Mouse (Mus musculus) lung, embryonic 14.5 days (tissue): ENCODE data around the gene Obsl1. TPM values are rescaled to one million over a fixed set of nuclear protein-coding genes. Genes with fewer than 3 reads are reported as not detected.

ENCODE experiments used
- ATAC-seq: fragments of 200-750 bp; cut with Nextera tagmentation; 2 replicates; pipeline ENCODE4 v1.8.0; 2017; ENCODE audit warnings: mild to moderate bottlenecking, moderate TSS enrichment, moderate library complexity; ENCODE audit not compliant: insufficient read depth
- DNase-seq: peaks from one replicate; pipeline ENCODE4 v3.0.0-alpha.2; 2015
- H3K27ac ChIP-seq: fragments of 300-500 bp; sonication (generic); 2 replicates; pipeline ENCODE4 v1.5.1; 2014; ENCODE audit warnings: low read depth, mild to moderate bottlenecking, moderate library complexity
- H3K27me3 ChIP-seq: fragments of 300-500 bp; sonication (generic); 2 replicates; pipeline ENCODE4 v1.6.1; 2014; ENCODE audit warnings: low read length, control low read depth; ENCODE audit not compliant: insufficient read depth
- H3K36me3 ChIP-seq: fragments of 300-500 bp; sonication (generic); 2 replicates; pipeline ENCODE4 v1.6.1; 2014; ENCODE audit warnings: control low read depth; ENCODE audit not compliant: insufficient read depth
- H3K4me1 ChIP-seq: fragments of 300-500 bp; sonication (generic); 2 replicates; pipeline ENCODE4 v1.6.1; 2014; ENCODE audit warnings: antibody characterized with exemption, control low read depth; ENCODE audit not compliant: insufficient read depth
- H3K4me2 ChIP-seq: fragments of 300-500 bp; sonication (generic); 2 replicates; pipeline ENCODE4 v1.6.1; 2014; ENCODE audit warnings: mild to moderate bottlenecking
- H3K4me3 ChIP-seq: fragments of 300-500 bp; sonication (generic); 2 replicates; pipeline ENCODE4 v1.5.1; 2014; ENCODE audit warnings: low read depth, low read length
- H3K9ac ChIP-seq: fragments of 300-500 bp; sonication (generic); 2 replicates; pipeline ENCODE4 v1.6.1; 2014
- H3K9me3 ChIP-seq: fragments of 300-500 bp; sonication (generic); 2 replicates; pipeline ENCODE4 v1.6.1; 2016; ENCODE audit warnings: low read depth, low read length, control low read depth
- CTCF ChIP-seq: IDR thresholded peaks from 2 replicates; pipeline ENCODE4 v1.5.1; 2016; ENCODE audit warnings: antibody characterized with exemption, low read depth
- WGBS: fragments of 180-500 bp; shearing (Covaris S2); extraction: QIAGEN DNeasy Blood & Tissue Kit; methylation state at CpG from one replicate; pipeline ENCODE4 v1.1.7; 2014; 5-methylcytosine and 5-hydroxymethylcytosine counted together
- polyA plus RNA-seq: library from polyadenylated mRNA; unstranded; fragments of >200 nt; fragmentation: Nextera tagmentation; extraction: Ambion mirVana; gene quantifications from 2 replicates; pipeline ENCODE4 v1.2.1, GENCODE M21; 2014

Obsl1 gene
- polyA plus RNA-seq, 1 experiment from 2014 or later = 93.3 TPM

- no peaks in the 10 kb centered on the region for H3K9me3 ChIP-seq
- no peak for ATAC-seq
- DNase-seq = no peak
- H3K4me2 ChIP-seq = peak overlapping the region; percentile 79
- peak overlapping the region; percentile 47; the same call in 1 of the 2 replicates for H3K4me3 ChIP-seq
- H3K27me3 ChIP-seq = peaks cover 67% of the 10 kb centered on the region
- H3K9ac ChIP-seq = no peak overlapping the region
- peaks cover 5% of the 10 kb centered on the region; the same call in 1 of the 2 replicates for H3K4me1 ChIP-seq
- no peak for TF ChIP-seq CTCF
- H3K36me3 ChIP-seq = peaks cover 30% of the 10 kb centered on the region
- H3K27ac ChIP-seq = no peak overlapping the region
- 9% methylated on average over 24 of the region's 24 CpGs for WGBS
Measured at GRCm38 (mm10) chr1:75486561-75486960, 19.7 kb downstream of the Obsl1 start.

- Histone ChIP-seq H3K9ac (no peak overlapping the region), H3K4me1 (0 out of 2 replicates have a peak, but pooled peaks cover 12% of the 10 kb centered on the region), H3K36me3 (peaks cover 11% of the 10 kb centered on the region), H3K4me2 (no peak overlapping the region), H3K27me3 (peaks cover 53% of the 10 kb centered on the region), H3K27ac (no peak overlapping the region), H3K4me3 (no peak overlapping the region), H3K9me3 (no peaks in the 10 kb centered on the region)
- no peak for ATAC-seq
- 76% methylated on average over 7 of the region's 7 CpGs for WGBS
- DNase-seq = no peak
- TF ChIP-seq CTCF = no peak
Measured at GRCm38 (mm10) chr1:75480735-75481134, 25.5 kb downstream of the Obsl1 start.

- DNase-seq (no peak), ATAC-seq (no peak)
- Histone ChIP-seq H3K36me3 (peaks cover 18% of the 10 kb centered on the region), H3K27me3 (peaks cover 51% of the 10 kb centered on the region), H3K9me3 (no peaks in the 10 kb centered on the region), H3K27ac (no peak overlapping the region), H3K9ac (no peak overlapping the region), H3K4me2 (peak overlapping the region; percentile 79), H3K4me3 (peak overlapping the region; percentile 72), H3K4me1 (0 out of 2 replicates have a peak, but pooled peaks cover 12% of the 10 kb centered on the region)
- no peak for TF ChIP-seq CTCF
- WGBS = 23% methylated on average over 13 of the region's 13 CpGs
Measured at GRCm38 (mm10) chr1:75480036-75480435, 26.2 kb downstream of the Obsl1 start.

- peaks cover 22% of the 10 kb centered on the region for H3K36me3 ChIP-seq
- TF ChIP-seq CTCF = no peak
- peak overlapping the region; percentile 81; the same call in 1 of the 2 replicates for H3K27ac ChIP-seq
- peak overlapping the region; percentile 72 for H3K4me3 ChIP-seq
- H3K9me3 ChIP-seq = no peaks in the 10 kb centered on the region
- H3K27me3 ChIP-seq = peaks cover 47% of the 10 kb centered on the region
- H3K4me2 ChIP-seq = peak overlapping the region; percentile 79
- WGBS = 2% methylated on average over 24 of the region's 24 CpGs
- no peak overlapping the region for H3K9ac ChIP-seq
- ATAC-seq (no peak), DNase-seq (no peak)
- H3K4me1 ChIP-seq = 0 out of 2 replicates have a peak, but pooled peaks cover 12% of the 10 kb centered on the region
Measured at GRCm38 (mm10) chr1:75479635-75479989, 26.6 kb downstream of the Obsl1 start.

GRCm38 (mm10) chr1:75478916-75479634, 27.2 kb downstream of the Obsl1 start, which contains the start of the genes Chpf and Tmem198:
Gene Chpf, minus strand, starts transcription at chr1:75479307.
Gene Tmem198, plus strand, starts transcription at chr1:75479532.
- Histone ChIP-seq H3K4me3 (peak within 1 kb of the TSS; percentile 72), H3K27ac (peak within 1 kb of the TSS; percentile 81), H3K27me3 (peaks cover 42% of the 10 kb centered on the region), H3K9ac (peak within 1 kb of the TSS; percentile 66), H3K4me1 (0 out of 2 replicates have a peak, but pooled peaks cover 12% of the 10 kb centered on the region), H3K4me2 (peak within 1 kb of the TSS; percentile 79), H3K36me3 (peaks cover 25% of the 10 kb centered on the region), H3K9me3 (no peaks in the 10 kb centered on the region)
- 1% methylated on average over 60 of the region's 76 CpGs for WGBS
- ATAC-seq (peak; percentile 94), DNase-seq (peak; percentile 99)
- TF ChIP-seq CTCF = no peak

DNA sequence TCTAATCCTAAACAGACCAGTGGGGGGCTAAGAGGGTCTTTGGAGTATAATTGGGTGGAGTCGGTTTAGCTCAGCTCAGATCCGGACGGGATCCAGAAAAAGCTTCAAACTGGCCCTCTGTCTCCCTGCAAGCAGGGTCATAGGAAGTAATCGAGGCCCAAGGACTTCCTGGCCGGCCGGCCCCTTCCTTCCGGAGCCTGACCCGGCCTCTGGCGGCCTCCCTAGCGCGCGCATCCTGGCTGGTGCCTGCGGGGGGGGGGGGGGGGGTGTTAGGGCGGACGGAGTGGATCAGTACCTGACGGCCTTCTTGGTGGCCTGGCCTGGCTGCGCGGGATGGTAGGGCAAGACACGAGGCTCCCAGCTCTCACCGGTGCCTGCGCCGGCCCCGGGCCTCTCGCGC, 27.8 kb downstream of the Obsl1 start:
- Histone ChIP-seq H3K36me3 (peaks cover 27% of the 10 kb centered on the region), H3K9ac (peak overlapping the region; percentile 66), H3K27ac (peak overlapping the region; percentile 81; the same call in 1 of the 2 replicates), H3K4me2 (peak overlapping the region; percentile 79), H3K9me3 (no peaks in the 10 kb centered on the region), H3K4me1 (0 out of 2 replicates have a peak, but pooled peaks cover 12% of the 10 kb centered on the region), H3K4me3 (peak overlapping the region; percentile 72), H3K27me3 (peaks cover 38% of the 10 kb centered on the region)
- DNase-seq = peak; percentile 69
- TF ChIP-seq CTCF = no peak
- ATAC-seq = no peak; the same call in 1 of the 2 replicates
- under 1% methylated on average over 20 of the region's 25 CpGs for WGBS

- DNase-seq (no peak), ATAC-seq (no peak)
- no peak for TF ChIP-seq CTCF
- Histone ChIP-seq H3K4me1 (0 out of 2 replicates have a peak, but pooled peaks cover 12% of the 10 kb centered on the region), H3K4me3 (peak overlapping the region; percentile 72), H3K36me3 (peaks cover 33% of the 10 kb centered on the region), H3K27me3 (peaks cover 32% of the 10 kb centered on the region), H3K9me3 (no peaks in the 10 kb centered on the region), H3K9ac (no peak overlapping the region), H3K4me2 (peak overlapping the region; percentile 79), H3K27ac (no peak overlapping the region)
- 37% methylated on average over 3 of the region's 3 CpGs for WGBS
Measured at GRCm38 (mm10) chr1:75477966-75478290, 28.3 kb downstream of the Obsl1 start.
